Mouse (Mus musculus): ENCODE measurements around the gene Asb18. TPM values are rescaled to one million over a fixed set of nuclear protein-coding genes. Genes with fewer than 3 reads are reported as not detected.

The Asb18 gene
- total RNA-seq, 1 experiment, result not detected

- in situ Hi-C loops (cut with MboI; ENCODE audit: low sequenced_read_pairs in 2 of 2, unreplicated experiment in 2 of 2), result loop anchor here in 1 of 2 experiments (25.0 kb wide), 1 partner anchor 167 kb away; no protein-coding TSS in a partner anchor
- H3K9ac ChIP-seq (ENCODE audit: insufficient read depth, low read depth, low read length, poor library complexity, severe bottlenecking), result peak overlapping the region; percentile 38; the same call in 1 of the 2 replicates
- no peaks in the 10 kb centered on the region for H3K9me3 ChIP-seq (ENCODE audit: control insufficient read depth, insufficient read depth, low read depth, low read length)
- H3K36me3 ChIP-seq (ENCODE audit: control insufficient read depth, insufficient read depth, low read length, poor library complexity, severe bottlenecking), result peaks cover 15% of the 10 kb centered on the region
- TF ChIP-seq CHD2 (IDR thresholded peaks at IDR 0.05; ENCODE audit: low read depth, low read length) (no peak), HCFC1 (IDR thresholded peaks at IDR 0.05; ENCODE audit: borderline replicate concordance, insufficient read depth, low read length) (no peak), ZC3H11A (IDR thresholded peaks at IDR 0.05; ENCODE audit: borderline replicate concordance, low read depth, low read length) (no peak), ZNF384 (IDR thresholded peaks at IDR 0.05; ENCODE audit: low read depth, low read length) (no peak), MAFK (IDR thresholded peaks at IDR 0.05; ENCODE audit: insufficient read depth, low read depth, low read length) (no peak)
- no peak overlapping the region for H3K27ac ChIP-seq (ENCODE audit: insufficient read depth, low read depth, low read length, poor library complexity, severe bottlenecking)
- peak overlapping the region; percentile 84 to 88 for H3K4me3 ChIP-seq (ENCODE audit: insufficient read depth in 1 of 2, low read depth in 1 of 2, low read length in 2 of 2, poor library complexity in 1 of 2, severe bottlenecking in 1 of 2)
- H3K4me1 ChIP-seq (ENCODE audit: control insufficient read depth in 2 of 2, insufficient read depth in 2 of 2, low read length in 2 of 2, poor library complexity in 1 of 2), result peaks cover 3 to 18% of the 10 kb centered on the region in 2 experiments; a peak in 3 of 4 replicates
- DNase-seq (ENCODE audit: low read depth, low spot score), result no peak
Measured at GRCm38 (mm10) chr1:89929181-89929580, 85.3 kb downstream of the Asb18 start.

DNA sequence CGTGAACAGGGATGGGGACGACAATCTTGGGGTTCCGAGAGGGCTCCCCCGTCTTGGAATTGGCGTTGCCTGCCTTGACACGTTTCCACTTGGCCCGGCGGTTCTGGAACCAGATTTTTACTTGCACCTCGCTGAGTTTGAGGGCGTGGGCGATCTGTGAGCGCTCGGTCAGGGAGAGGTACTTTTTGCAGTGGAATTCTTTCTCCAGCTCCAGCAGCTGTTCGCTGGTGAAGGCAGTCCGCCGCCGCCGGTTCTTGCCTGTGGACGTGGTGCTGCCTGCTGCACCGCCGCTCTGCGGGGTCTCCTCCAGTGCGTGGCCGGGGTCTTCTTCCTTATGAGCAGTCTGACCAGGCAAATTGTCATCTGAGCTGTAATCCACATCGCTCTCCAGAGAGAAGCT is 85.8 kb downstream of the Asb18 start:
- DNase-seq (ENCODE audit: low read depth, low spot score), result no peak
- in situ Hi-C loops (cut with MboI; ENCODE audit: low sequenced_read_pairs in 2 of 2, unreplicated experiment in 2 of 2), result loop anchor here in 1 of 2 experiments (25.0 kb wide), 1 partner anchor 166 kb away; no protein-coding TSS in a partner anchor
- peaks cover 15% of the 10 kb centered on the region for H3K36me3 ChIP-seq (ENCODE audit: control insufficient read depth, insufficient read depth, low read length, poor library complexity, severe bottlenecking)
- peak overlapping the region; percentile 38; the same call in 1 of the 2 replicates for H3K9ac ChIP-seq (ENCODE audit: insufficient read depth, low read depth, low read length, poor library complexity, severe bottlenecking)
- H3K9me3 ChIP-seq (ENCODE audit: control insufficient read depth, insufficient read depth, low read depth, low read length), result no peaks in the 10 kb centered on the region
- peak overlapping the region; percentile 84 to 88; a peak in 3 of 4 replicates for H3K4me3 ChIP-seq (ENCODE audit: insufficient read depth in 1 of 2, low read depth in 1 of 2, low read length in 2 of 2, poor library complexity in 1 of 2, severe bottlenecking in 1 of 2)
- H3K27ac ChIP-seq (ENCODE audit: insufficient read depth, low read depth, low read length, poor library complexity, severe bottlenecking), result no peak overlapping the region
- peaks cover 6 to 18% of the 10 kb centered on the region in 2 experiments; a peak in 3 of 4 replicates for H3K4me1 ChIP-seq (ENCODE audit: control insufficient read depth in 2 of 2, insufficient read depth in 2 of 2, low read length in 2 of 2, poor library complexity in 1 of 2)
- TF ChIP-seq CHD2 (IDR thresholded peaks at IDR 0.05; ENCODE audit: low read depth, low read length) (no peak), MAFK (IDR thresholded peaks at IDR 0.05; ENCODE audit: insufficient read depth, low read depth, low read length) (no peak), HCFC1 (IDR thresholded peaks at IDR 0.05; ENCODE audit: borderline replicate concordance, insufficient read depth, low read length) (no peak), ZNF384 (IDR thresholded peaks at IDR 0.05; ENCODE audit: low read depth, low read length) (no peak), ZC3H11A (IDR thresholded peaks at IDR 0.05; ENCODE audit: borderline replicate concordance, low read depth, low read length) (no peak)

DNA sequence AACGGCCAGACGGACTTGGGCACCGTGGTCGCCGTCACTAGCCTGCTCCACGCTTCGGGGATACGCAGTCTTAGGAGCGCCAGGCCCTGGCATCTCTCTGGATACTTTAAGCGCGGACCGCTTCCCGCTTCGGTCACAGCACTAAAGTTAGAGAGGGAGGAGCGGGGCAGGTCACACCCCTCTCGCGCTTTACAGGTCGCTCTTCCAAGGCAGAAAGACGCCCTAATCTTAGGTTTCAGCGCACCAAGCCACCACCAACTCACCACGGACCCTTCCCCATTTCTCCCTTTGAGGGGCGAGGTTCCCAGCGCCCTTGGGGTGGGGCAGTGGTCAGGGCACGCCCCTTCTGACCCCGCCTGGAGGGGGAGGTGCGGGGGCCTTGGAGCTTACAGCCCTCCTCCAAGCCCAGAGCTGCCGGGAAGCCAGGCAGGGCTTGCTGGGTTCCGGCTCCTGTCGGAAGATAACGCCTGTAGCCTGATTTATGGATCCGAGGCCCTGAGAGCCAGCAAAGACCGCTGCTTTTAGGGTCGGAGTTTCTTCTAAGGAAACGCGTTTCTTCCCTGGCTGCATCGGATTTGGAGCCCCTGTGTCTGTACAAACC is 87.3 kb downstream of the Asb18 start:
- DNase-seq (ENCODE audit: low read depth, low spot score), result no peak
- H3K4me1 ChIP-seq (ENCODE audit: control insufficient read depth in 2 of 2, insufficient read depth in 2 of 2, low read length in 2 of 2, poor library complexity in 1 of 2), result peaks cover 8 to 23% of the 10 kb centered on the region in 2 experiments
- no peaks in the 10 kb centered on the region for H3K9me3 ChIP-seq (ENCODE audit: control insufficient read depth, insufficient read depth, low read depth, low read length)
- H3K9ac ChIP-seq (ENCODE audit: insufficient read depth, low read depth, low read length, poor library complexity, severe bottlenecking), result peak overlapping the region; percentile 25; the same call in 1 of the 2 replicates
- H3K36me3 ChIP-seq (ENCODE audit: control insufficient read depth, insufficient read depth, low read length, poor library complexity, severe bottlenecking), result peaks cover 15% of the 10 kb centered on the region
- H3K4me3 ChIP-seq (ENCODE audit: insufficient read depth in 1 of 2, low read depth in 1 of 2, low read length in 2 of 2, poor library complexity in 1 of 2, severe bottlenecking in 1 of 2), result peak overlapping the region; percentile 38 to 88
- in situ Hi-C loops (cut with MboI; ENCODE audit: low sequenced_read_pairs in 2 of 2, unreplicated experiment in 2 of 2), result loop anchor here in 1 of 2 experiments (25.0 kb wide), 1 partner anchor 165 kb away; no protein-coding TSS in a partner anchor
- TF ChIP-seq CHD2 (IDR thresholded peaks at IDR 0.05; ENCODE audit: low read depth, low read length), result no peak
- TF ChIP-seq HCFC1 (IDR thresholded peaks at IDR 0.05; ENCODE audit: borderline replicate concordance, insufficient read depth, low read length), result no peak
- no peak for TF ChIP-seq ZNF384 (IDR thresholded peaks at IDR 0.05; ENCODE audit: low read depth, low read length)
- TF ChIP-seq ZC3H11A (IDR thresholded peaks at IDR 0.05; ENCODE audit: borderline replicate concordance, low read depth, low read length), result no peak
- TF ChIP-seq MAFK (IDR thresholded peaks at IDR 0.05; ENCODE audit: insufficient read depth, low read depth, low read length), result no peak
- H3K27ac ChIP-seq (ENCODE audit: insufficient read depth, low read depth, low read length, poor library complexity, severe bottlenecking), result no peak overlapping the region

DNA sequence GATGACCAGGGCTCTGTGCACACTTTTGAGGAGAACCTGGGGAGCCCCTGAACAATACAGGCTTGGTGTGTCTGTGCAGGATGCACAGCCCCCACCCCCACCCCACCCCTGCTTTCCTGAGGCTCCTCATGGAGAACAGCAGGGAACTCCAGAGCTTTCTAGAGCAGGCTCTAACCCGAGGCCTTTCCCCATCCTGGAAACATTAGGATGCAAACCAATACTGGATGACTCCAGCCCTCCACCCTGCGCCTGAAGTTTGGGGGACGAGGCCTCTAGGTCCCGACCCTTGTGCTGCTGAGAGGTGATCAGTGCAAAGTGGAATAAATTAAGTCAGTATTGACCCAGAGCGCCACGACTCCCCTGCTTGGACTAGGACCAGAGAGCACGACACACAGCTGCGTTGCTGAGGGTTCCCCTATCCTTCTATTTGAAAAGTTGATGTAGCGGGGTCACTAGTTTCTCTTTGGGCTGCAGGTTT is 87.8 kb downstream of the Asb18 start:
- Histone ChIP-seq H3K4me1 (ENCODE audit: control insufficient read depth in 2 of 2, insufficient read depth in 2 of 2, low read length in 2 of 2, poor library complexity in 1 of 2) (peaks cover 5 to 26% of the 10 kb centered on the region in 2 experiments; a peak in 3 of 4 replicates), H3K9me3 (ENCODE audit: control insufficient read depth, insufficient read depth, low read depth, low read length) (no peaks in the 10 kb centered on the region), H3K27ac (ENCODE audit: insufficient read depth, low read depth, low read length, poor library complexity, severe bottlenecking) (no peak overlapping the region), H3K9ac (ENCODE audit: insufficient read depth, low read depth, low read length, poor library complexity, severe bottlenecking) (peak overlapping the region; percentile 25; the same call in 1 of the 2 replicates), H3K4me3 (ENCODE audit: insufficient read depth in 1 of 2, low read depth in 1 of 2, low read length in 2 of 2, poor library complexity in 1 of 2, severe bottlenecking in 1 of 2) (peak overlapping the region; percentile 38 to 88; a peak in 3 of 4 replicates), H3K36me3 (ENCODE audit: control insufficient read depth, insufficient read depth, low read length, poor library complexity, severe bottlenecking) (peaks cover 15% of the 10 kb centered on the region)
- no peak for TF ChIP-seq CHD2 (IDR thresholded peaks at IDR 0.05; ENCODE audit: low read depth, low read length)
- in situ Hi-C loops (cut with MboI; ENCODE audit: low sequenced_read_pairs in 2 of 2, unreplicated experiment in 2 of 2), result loop anchor here in 1 of 2 experiments (25.0 kb wide), 1 partner anchor 164 kb away; no protein-coding TSS in a partner anchor
- DNase-seq (ENCODE audit: low read depth, low spot score), result no peak

Measured in ES-E14 (cell line).